Mouse (Mus musculus): ENCODE measurements around the gene Dus4l.
"Not testable (repeated sequence)": the region's sequence is repeated elsewhere in the genome, so short reads cannot be mapped to it uniquely, and the experiment has no call there.

Gene Dus4l

GRCm38 (mm10) chr12:31654197-31654964, at the start of gene Dus4l, which contains the start of gene Cog5:
Gene Dus4l (minus strand): TSS chr12:31654826.
Gene Cog5 (plus strand): TSS chr12:31654869.
- DNase-seq: peak; percentile 94

GRCm38 (mm10) chr12:31703904-31704303, 49.3 kb upstream of the Dus4l start:
- peak; percentile 19 for DNase-seq

- DNase-seq: no peak
Measured at GRCm38 (mm10) chr12:31701411-31701810, 46.8 kb upstream of the Dus4l start.

GRCm38 (mm10) chr12:31700623-31701347, 46.2 kb upstream of the Dus4l start:
- DNase-seq: no peak

GRCm38 (mm10) chr12:31693278-31693677, 38.7 kb upstream of the Dus4l start:
- no peak for DNase-seq

- DNase-seq: no peak
Measured at GRCm38 (mm10) chr12:31686679-31687078, 32.1 kb upstream of the Dus4l start.

- DNase-seq: no peak
Measured at GRCm38 (mm10) chr12:31667187-31667586, 12.6 kb upstream of the Dus4l start.

- no peak for DNase-seq
Measured at GRCm38 (mm10) chr12:31665999-31666398, 11.4 kb upstream of the Dus4l start.

GRCm38 (mm10) chr12:31656841-31657240, 2.2 kb upstream of the Dus4l start:
- no peak for DNase-seq

- no peak for DNase-seq
Measured at GRCm38 (mm10) chr12:31654965-31655477, 395 bp upstream of the Dus4l start.

- no peak for DNase-seq
Measured at GRCm38 (mm10) chr12:31653611-31654010, 1.0 kb downstream of the Dus4l start.

GRCm38 (mm10) chr12:31635240-31635607, 19.4 kb downstream of the Dus4l start:
- DNase-seq: no peak

GRCm38 (mm10) chr12:31634343-31635239, 20.0 kb downstream of the Dus4l start, which contains the start of gene Bcap29:
Gene Bcap29 (minus strand): TSS chr12:31634658.
- DNase-seq: peak; percentile 89

GRCm38 (mm10) chr12:31633970-31634342, 20.7 kb downstream of the Dus4l start:
- no peak for DNase-seq

- not testable (repeated sequence) for DNase-seq
Measured at GRCm38 (mm10) chr12:31628396-31628795, 26.2 kb downstream of the Dus4l start.

GRCm38 (mm10) chr12:31625016-31625415, 29.6 kb downstream of the Dus4l start:
- no peak for DNase-seq

- DNase-seq: no peak
Measured at GRCm38 (mm10) chr12:31620106-31620505, 34.5 kb downstream of the Dus4l start.

GRCm38 (mm10) chr12:31613353-31613752, 41.3 kb downstream of the Dus4l start:
- no peak for DNase-seq

GRCm38 (mm10) chr12:31608138-31608537, 46.5 kb downstream of the Dus4l start:
- DNase-seq: no peak

- no peak for DNase-seq
Measured at GRCm38 (mm10) chr12:31604894-31605293, 49.7 kb downstream of the Dus4l start.

GRCm38 (mm10) chr12:31603586-31603985, 51.0 kb downstream of the Dus4l start:
- DNase-seq: no peak

- DNase-seq: no peak
Measured at GRCm38 (mm10) chr12:31594296-31594695, 60.3 kb downstream of the Dus4l start.

GRCm38 (mm10) chr12:31592011-31592410, 62.6 kb downstream of the Dus4l start:
- DNase-seq: no peak

Measured in retina, postnatal 1 day (tissue).